Mouse (Mus musculus) heart, adult 9 months (tissue): ENCODE measurements around the gene Tmem200b.

Experiments used
- DNase-seq, 2 experiments: peaks; one replicate each; pipeline ENCODE4 v3.0.0; 2022; ENCODE audit warnings: low spot score in 2 of 2

Gene Tmem200b

DNA sequence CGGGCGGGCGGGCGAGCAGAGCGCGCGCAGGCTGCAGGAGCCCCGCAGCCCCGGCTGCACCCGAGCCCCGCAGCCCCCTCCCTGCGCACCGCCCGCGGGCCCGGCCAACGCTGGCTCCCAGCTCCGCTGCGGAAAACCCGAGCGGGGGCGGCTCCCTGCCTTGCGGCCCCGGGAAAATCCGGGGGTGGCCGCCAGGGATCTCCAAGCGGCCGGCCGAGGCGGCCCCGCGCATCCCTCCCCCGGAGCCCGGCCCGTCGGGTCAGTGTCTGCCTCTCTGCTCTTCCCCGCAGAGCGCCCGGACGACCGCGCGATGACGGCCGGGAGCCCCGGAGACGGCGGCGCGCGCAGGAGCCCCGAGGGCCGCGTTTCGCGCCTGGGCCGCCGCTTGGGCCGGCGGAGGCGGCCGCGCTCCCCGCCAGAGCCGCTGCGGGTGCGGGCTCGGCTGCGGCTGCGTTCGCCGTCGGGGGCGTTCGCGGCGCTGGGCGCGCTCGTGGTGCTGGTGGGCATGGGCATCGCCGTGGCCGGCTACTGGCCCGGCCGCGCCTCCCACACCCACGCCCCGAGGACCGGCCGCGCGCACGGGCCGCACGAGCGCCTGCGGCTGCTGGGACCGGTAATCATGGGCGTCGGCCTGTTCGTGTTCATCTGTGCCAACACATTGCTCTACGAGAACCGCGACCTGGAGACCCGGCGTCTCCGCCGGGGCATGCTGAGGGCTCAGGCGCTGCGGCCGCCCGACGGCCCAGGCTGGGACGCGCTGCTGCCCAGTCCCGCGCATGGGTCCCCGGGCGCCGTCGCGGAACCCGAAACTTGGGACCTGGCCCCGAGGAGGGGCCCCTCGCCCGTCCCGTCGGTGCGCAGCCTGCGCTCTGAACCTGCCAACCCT is at the start of gene Tmem200b:
TSS of gene Tmem200b (plus strand) at position 311 of the 886 bp plus-strand sequence.
- DNase-seq: no peak

GRCm38 (mm10) chr4:131872672-131873292 is 48.8 kb upstream of the Tmem200b start:
- no peak for DNase-seq

GRCm38 (mm10) chr4:131873293-131874168 is 48.0 kb upstream of the Tmem200b start, which contains the start of gene Srsf4:
Srsf4 (plus strand) TSS chr4:131873617.
- DNase-seq: peak; percentile 91 to 94

DNA sequence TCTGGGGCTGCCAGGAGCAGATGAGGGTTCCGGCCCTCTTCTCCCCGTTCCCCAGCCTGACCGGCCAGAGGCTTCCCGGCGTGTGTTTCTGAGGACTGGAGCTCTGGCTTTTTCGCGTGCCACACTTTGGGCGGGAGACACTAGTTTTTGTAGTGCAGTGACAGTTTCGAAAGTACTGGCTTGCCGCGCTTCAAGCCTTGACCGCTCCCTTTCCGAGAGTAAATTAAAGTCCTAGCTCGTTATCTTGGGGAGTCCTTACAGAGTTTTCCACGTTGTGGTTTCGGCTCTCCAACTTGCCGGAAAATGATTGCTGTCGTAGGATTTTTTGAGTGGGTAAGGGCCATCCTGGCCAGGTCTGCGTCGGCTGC is 47.4 kb upstream of the Tmem200b start:
- peak in 1 of 2 experiments; percentile 17 for DNase-seq

DNA sequence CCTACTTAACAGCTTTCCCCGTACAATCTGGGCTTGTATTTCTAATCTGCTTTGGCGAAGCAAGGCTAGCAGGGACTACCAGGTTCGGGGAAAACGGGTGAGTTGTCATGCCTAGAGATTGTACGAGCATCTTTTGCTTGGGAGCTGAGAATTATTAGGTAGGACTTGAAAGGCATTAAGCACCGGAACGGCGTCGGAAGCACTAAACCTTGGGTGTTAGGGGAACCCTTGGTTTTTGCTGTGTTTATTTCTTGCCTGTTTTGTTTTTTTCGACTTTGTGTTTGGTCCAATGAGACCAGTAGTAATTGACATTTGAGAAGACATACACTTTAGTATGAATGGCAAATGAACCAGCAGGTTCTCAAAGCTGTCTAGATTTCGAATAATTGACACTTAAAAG is 47.0 kb upstream of the Tmem200b start:
- DNase-seq: no peak

DNA sequence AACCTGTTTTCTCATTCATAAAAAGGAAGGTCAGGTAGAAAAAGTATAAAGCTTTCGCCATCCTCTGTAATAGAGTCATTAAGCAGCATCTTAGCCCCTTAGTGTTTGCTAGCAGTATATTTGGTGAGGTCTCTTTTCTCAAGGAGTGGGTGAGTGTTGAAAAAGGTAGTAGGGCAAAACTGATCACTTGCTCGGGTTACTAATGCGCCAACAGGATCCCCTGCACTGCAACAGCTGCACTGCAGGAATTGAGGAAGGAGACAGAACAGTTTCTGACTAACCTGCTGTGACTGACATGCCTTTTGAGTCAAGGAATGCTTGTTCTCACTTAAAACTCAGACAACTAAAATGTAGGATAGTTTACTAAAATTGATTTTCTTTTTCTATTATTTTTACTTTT is 46.3 kb upstream of the Tmem200b start:
- DNase-seq: no peak

DNA sequence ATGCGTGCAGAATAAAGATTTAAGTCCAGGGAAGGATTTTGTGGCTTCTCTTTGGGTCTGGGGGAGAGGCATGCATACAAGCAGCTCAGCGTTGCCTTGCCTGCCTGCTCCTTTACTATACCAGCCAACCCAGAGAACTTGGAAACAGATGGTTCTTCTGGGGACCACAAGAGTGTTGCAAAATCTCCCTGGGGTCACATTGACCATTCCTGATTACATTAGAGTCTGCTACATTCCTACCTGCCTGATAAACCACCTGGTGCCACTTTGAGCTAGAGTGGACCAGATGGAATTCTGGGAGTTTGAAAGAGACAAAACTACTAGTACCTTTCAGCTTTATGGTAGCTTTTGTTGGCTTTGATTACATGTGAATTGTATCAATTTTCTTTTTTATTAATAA is 44.7 kb upstream of the Tmem200b start:
- DNase-seq: no peak

DNA sequence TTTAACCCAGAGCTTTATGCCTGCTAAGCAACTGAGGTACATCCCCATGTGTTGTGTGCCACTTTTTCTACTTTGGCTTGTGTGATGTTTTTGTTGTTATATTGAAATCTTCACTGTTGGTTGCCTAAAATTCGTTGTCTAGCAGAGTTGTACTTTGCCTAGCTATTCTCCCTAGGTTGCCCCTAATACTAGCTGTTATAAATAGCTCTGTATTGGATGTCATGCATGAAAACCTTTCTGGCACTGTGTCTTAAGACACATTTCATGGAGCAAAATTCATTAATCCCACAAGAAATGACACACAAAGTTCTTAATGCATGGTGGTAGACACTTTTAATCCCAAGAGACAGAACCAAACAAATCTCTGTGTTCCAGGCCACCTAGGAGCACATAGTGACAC is 41.9 kb upstream of the Tmem200b start:
- DNase-seq: no peak

DNA sequence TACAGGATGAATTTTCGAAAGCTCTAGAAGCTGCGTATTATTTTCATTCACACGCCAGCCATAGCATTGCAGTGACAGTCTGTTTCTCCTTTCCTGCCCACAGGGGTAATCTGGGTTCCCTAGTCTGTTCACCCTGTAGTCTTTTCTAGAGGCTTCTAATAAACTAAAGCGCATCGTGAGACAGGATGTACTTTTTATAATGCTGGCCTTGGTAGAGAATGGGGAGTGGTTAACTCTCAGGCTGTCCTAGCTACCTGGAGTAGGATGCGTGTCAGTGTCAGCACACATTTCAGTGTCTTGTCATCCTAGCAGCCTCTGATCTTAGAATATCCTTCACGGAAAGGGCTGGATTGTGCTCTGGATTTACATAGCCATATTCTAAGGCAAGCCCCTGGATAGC is 40.3 kb upstream of the Tmem200b start:
- DNase-seq: no peak

GRCm38 (mm10) chr4:131883571-131883970 is 38.0 kb upstream of the Tmem200b start:
- DNase-seq: peak in 1 of 2 experiments; percentile 29

DNA sequence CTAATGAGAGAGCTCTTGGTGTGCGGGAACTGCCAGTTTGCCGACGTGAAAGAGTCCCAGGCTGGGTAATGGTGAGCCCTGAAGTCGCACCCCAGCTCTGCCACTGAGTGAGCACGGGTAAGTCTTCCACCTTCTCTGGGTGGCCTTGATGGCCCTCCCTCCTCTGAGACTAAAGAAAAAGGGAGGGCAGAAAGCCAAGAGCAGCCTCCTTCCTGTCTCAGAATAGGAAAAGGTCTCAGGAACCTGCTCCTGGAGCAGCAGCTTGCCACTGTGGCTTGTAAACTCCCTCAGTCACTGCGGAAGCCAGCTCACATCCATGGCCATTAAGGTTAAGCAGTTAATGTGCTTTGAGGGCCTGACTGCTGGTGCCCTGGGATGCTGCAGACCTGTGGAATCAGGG is 36.2 kb upstream of the Tmem200b start:
- DNase-seq: peak; percentile 34 to 43

DNA sequence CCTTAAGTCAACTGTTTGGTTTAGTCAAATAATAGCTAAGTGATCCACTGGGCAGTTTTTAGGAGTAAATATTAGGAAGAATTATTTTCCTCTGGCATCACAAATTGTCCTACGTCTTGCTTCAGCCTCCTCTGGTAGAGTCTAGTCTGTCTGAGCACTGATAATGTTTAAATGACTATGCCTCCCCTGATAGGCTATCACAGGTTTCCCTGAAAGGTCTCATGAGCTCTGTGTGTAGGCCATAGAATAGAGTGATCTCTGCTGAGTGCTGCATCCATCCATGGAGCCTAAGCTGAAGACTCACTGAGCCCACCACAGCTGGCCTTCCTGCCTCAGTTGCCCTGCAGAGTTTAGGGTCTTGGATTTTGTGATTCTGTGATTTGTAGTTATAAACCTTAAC is 33.0 kb upstream of the Tmem200b start:
- no peak for DNase-seq

DNA sequence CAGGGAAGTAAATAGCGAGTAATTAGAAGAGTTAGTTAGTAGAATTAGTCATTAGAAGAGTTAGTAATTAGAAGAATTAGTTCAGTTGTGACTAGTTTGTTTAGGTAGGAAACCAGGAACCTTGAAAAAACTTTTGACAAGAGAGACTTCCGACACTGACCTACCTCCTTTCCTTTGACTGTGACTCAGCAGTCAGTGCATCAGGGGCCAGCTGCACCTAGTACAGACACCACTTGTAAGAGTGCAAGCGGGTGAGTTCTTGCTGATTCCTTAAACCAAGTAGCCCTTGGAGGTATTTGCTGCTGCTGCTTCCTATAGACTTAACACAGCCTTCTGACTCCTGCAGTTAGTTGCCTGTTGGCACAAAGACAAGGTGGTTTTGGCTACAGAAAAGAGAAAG is 30.9 kb upstream of the Tmem200b start:
- no peak for DNase-seq

GRCm38 (mm10) chr4:131897109-131897508 is 24.5 kb upstream of the Tmem200b start:
- DNase-seq: no peak

DNA sequence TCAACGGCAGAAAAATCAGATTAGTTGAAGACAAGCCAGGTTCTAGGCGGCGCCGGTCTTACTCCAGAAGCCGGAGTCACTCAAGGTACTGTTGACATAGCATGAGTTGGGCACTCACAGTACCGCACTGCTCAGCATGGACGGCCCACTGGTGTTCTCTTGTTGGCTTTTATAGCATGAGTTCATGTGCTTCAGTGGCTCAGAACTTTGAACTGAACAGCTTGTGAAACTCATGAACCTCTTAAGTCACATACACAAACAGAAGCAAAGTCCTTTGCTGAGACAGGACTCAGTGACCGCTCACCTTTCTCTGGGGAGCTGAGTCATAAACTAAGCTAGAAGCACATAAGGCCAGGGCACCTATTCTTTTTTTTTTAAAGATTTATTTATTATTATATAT is 23.8 kb upstream of the Tmem200b start:
- no peak for DNase-seq

- DNase-seq: peak in 1 of 2 experiments; percentile 62
Measured at GRCm38 (mm10) chr4:131898503-131899179, 22.9 kb upstream of the Tmem200b start.

DNA sequence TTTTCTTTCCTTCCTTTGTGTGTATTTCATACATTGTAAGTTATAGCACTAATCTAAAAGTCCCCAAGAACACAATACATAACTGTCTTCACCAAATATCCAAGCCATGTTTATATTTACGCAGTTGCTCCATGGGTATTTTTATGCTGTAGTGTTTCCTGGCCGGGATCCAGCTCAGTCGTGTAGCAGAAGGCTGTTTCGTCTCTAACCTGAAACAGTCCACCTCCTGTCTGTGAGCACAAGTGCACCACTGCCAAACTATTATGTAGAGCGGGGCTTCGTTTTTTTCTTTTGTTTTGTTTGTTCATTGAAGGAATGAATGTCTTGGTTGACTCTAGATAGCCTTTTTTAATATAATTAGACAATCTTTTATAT is 22.4 kb upstream of the Tmem200b start:
- DNase-seq: no peak

DNA sequence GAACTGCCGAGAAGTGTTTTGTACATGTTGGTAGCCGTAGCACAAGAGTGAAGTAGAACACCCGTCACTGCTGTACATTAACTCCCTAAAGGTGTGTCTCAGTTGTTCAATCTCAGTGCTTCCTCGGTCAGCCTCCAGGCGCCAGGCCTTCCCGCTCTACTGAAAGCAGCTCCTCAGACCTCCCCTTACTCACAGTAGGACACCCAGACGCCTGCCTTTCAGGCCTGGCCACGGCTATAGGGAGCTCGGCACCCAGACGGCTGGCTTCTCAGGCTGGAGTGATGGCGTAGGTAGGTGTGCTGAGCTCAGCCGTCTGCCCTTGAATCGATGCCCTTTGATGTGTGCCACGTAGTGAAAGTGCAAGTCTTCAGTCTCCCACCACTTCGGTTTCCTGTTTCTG is 20.5 kb upstream of the Tmem200b start:
- DNase-seq: no peak

GRCm38 (mm10) chr4:131904478-131904877 is 17.1 kb upstream of the Tmem200b start:
- no peak for DNase-seq

DNA sequence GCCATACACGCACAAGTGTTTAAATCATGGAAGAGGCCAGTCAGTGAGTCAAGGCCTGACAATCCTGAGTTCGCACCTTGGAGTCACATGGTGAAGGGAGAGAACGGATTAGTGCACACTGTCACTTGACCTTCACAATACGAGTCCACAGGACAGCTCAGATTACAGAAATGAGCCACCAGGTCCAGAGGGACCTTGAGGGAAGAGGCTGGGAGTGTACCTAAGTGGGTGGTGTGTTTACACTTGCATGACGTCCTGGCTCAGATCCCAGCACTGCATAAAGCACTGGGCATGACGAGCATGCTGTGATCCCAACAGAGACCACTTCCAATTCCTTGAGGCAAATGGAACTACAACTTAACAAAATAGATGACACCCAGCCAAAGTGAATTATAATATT is 15.1 kb upstream of the Tmem200b start:
- no peak for DNase-seq

DNA sequence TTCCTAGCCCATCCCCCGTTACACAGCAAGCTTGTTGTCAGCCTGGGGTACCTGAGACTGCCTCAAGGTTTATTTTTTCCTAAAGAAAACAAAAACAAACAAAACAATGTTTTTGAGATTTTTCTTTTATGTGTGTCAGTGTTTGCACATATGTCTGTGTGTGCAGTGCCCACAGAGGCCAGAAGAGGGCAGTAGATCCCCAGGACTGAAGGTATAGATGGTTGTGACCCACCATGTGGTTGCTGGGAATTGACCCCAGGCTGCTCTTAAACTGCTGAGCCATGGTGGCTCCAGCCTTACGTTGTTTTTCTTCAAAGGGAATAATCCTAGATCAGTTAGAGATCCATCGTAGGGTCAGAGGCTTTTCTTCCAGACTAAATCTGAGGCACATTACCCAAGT is 13.7 kb upstream of the Tmem200b start:
- no peak for DNase-seq
